Mouse (Mus musculus) kidney, postnatal 36 days (tissue): ENCODE measurements around the gene Cyp4a29.
A peak's percentile ranks its signal among the peaks of the same experiment; 100 is the strongest.
"Not testable (repeated sequence)": the region's sequence is repeated elsewhere in the genome, so short reads cannot be mapped to it uniquely, and the experiment has no call there.

ENCODE experiments used
- DNase-seq, 2 experiments: peaks; one replicate each; pipeline ENCODE4 v3.0.0; 2021 to 2022; ENCODE audit warnings: mixed read lengths in 2 of 2

The Cyp4a29 gene

GRCm38 (mm10) chr4:115241784-115242183 is at the start of gene Cyp4a29:
Gene Cyp4a29 (plus strand): TSS chr4:115242084.
- DNase-seq, result no peak

GRCm38 (mm10) chr4:115232901-115233300 is 9.0 kb upstream of the Cyp4a29 start:
- DNase-seq, result not testable (repeated sequence)

GRCm38 (mm10) chr4:115236462-115237096 is 5.3 kb upstream of the Cyp4a29 start:
- DNase-seq, result peak in 1 of 2 experiments; percentile 4

- DNase-seq, result peak in 1 of 2 experiments; percentile 16
Observed at GRCm38 (mm10) chr4:115264687-115265569, 23.0 kb downstream of the Cyp4a29 start.

- DNase-seq, result peak; percentile 8 to 29
Observed at GRCm38 (mm10) chr4:115278215-115278982, 36.5 kb downstream of the Cyp4a29 start.

- peak in 1 of 2 experiments; percentile 11 for DNase-seq
Observed at GRCm38 (mm10) chr4:115280342-115280741, 38.5 kb downstream of the Cyp4a29 start.

GRCm38 (mm10) chr4:115280779-115281178 is 38.9 kb downstream of the Cyp4a29 start:
- DNase-seq, result not testable (repeated sequence)

- peak in 1 of 2 experiments; percentile 14 for DNase-seq
Observed at GRCm38 (mm10) chr4:115281231-115281767, 39.4 kb downstream of the Cyp4a29 start.

GRCm38 (mm10) chr4:115298746-115299145 is 56.9 kb downstream of the Cyp4a29 start, which contains the start of gene Cyp4a12a:
Gene Cyp4a12a (plus strand): TSS chr4:115299046.
- not testable (repeated sequence) for DNase-seq
